Mouse (Mus musculus): Measurements from ENCODE around the gene Zfp184. TPM values are rescaled to one million over a fixed set of nuclear protein-coding genes. Genes with fewer than 3 reads are reported as not detected.
"Not testable (repeated sequence)": the region's sequence is repeated elsewhere in the genome, so short reads cannot be mapped to it uniquely, and the experiment has no call there.

The Zfp184 gene
- 10.3 and 11.5 TPM in 2 replicates for polyA plus RNA-seq (2015; fragmentation: Nextera tagmentation; extraction: Ambion mirVana)

GRCm38 (mm10) chr13:21944926-21945740, at the start of gene Zfp184:
Gene Zfp184, plus strand, starts transcription at chr13:21945094.
- H3K4me3 ChIP-seq (replicated peaks): peak within 1 kb of the TSS; percentile 81
- no peaks in the 10 kb centered on the region for H3K27me3 ChIP-seq (replicated peaks)
- peaks cover 9% of the 10 kb centered on the region for H3K36me3 ChIP-seq
- H3K9ac ChIP-seq (replicated peaks): peak within 1 kb of the TSS; percentile 67
- no peaks in the 10 kb centered on the region for H3K9me3 ChIP-seq (replicated peaks)
- ATAC-seq (ENCODE audit: low FRiP score): peak; percentile 94
- H3K4me1 ChIP-seq: peaks cover 17% of the 10 kb centered on the region
- WGBS: under 1% methylated on average over 50 of the region's 50 CpGs
- peak within 1 kb of the TSS; percentile 77 for H3K27ac ChIP-seq (replicated peaks)
- H3K4me2 ChIP-seq: peak within 1 kb of the TSS; percentile 71

- H3K36me3 ChIP-seq: no peaks in the 10 kb centered on the region
- WGBS: 6% methylated on average over 24 of the region's 24 CpGs
- H3K27me3 ChIP-seq (replicated peaks): no peaks in the 10 kb centered on the region
- H3K9me3 ChIP-seq (replicated peaks): no peaks in the 10 kb centered on the region
- peak; percentile 99 for ATAC-seq (ENCODE audit: low FRiP score)
- peak overlapping the region; percentile 69 for H3K9ac ChIP-seq (replicated peaks)
- peak overlapping the region; percentile 94 for H3K27ac ChIP-seq (replicated peaks)
- H3K4me2 ChIP-seq: peak overlapping the region; percentile 54
- peaks cover 10% of the 10 kb centered on the region for H3K4me1 ChIP-seq
- H3K4me3 ChIP-seq (replicated peaks): peak overlapping the region; percentile 60
Observed at GRCm38 (mm10) chr13:21896549-21897244, 48.2 kb upstream of the Zfp184 start.

- Histone ChIP-seq H3K27me3 (replicated peaks) (no peaks in the 10 kb centered on the region; the same call in 1 of the 2 replicates), H3K9ac (replicated peaks) (peak overlapping the region; percentile 69), H3K4me2 (peak overlapping the region; percentile 54), H3K4me1 (peaks cover 10% of the 10 kb centered on the region), H3K27ac (replicated peaks) (peak overlapping the region; percentile 94), H3K4me3 (replicated peaks) (peak overlapping the region; percentile 60), H3K36me3 (no peaks in the 10 kb centered on the region), H3K9me3 (replicated peaks) (no peaks in the 10 kb centered on the region)
- under 1% methylated on average over 11 of the region's 11 CpGs for WGBS
- ATAC-seq (ENCODE audit: low FRiP score): peak; percentile 75
Observed at GRCm38 (mm10) chr13:21897245-21897634, 47.7 kb upstream of the Zfp184 start.

GRCm38 (mm10) chr13:21900870-21901565, 43.9 kb upstream of the Zfp184 start:
- H3K27ac ChIP-seq (replicated peaks); H3K36me3 ChIP-seq; H3K9me3 ChIP-seq (replicated peaks); H3K9ac ChIP-seq (replicated peaks); H3K4me2 ChIP-seq; H3K4me3 ChIP-seq (replicated peaks); ATAC-seq (ENCODE audit: low FRiP score); H3K27me3 ChIP-seq (replicated peaks): not testable (repeated sequence)
- peaks cover 10% of the 10 kb centered on the region for H3K4me1 ChIP-seq
- WGBS: 93% methylated on average over 9 of the region's 9 CpGs

- Histone ChIP-seq H3K4me2 (no peak overlapping the region), H3K27ac (replicated peaks) (no peak overlapping the region), H3K36me3 (no peaks in the 10 kb centered on the region), H3K9ac (replicated peaks) (no peak overlapping the region), H3K4me1 (0 out of 2 replicates have a peak, but pooled peaks cover 4% of the 10 kb centered on the region), H3K9me3 (replicated peaks) (no peaks in the 10 kb centered on the region), H3K27me3 (replicated peaks) (peaks cover 4% of the 10 kb centered on the region), H3K4me3 (replicated peaks) (no peak overlapping the region)
- ATAC-seq (ENCODE audit: low FRiP score): no peak
- WGBS: 56% methylated on average over 3 of the region's 3 CpGs
Observed at GRCm38 (mm10) chr13:21903500-21903899, 41.4 kb upstream of the Zfp184 start.

GRCm38 (mm10) chr13:21904090-21904489, 40.8 kb upstream of the Zfp184 start:
- WGBS: 79% methylated on average over 4 of the region's 4 CpGs
- H3K36me3 ChIP-seq; H3K9me3 ChIP-seq (replicated peaks); H3K4me1 ChIP-seq; H3K4me2 ChIP-seq; H3K27ac ChIP-seq (replicated peaks); H3K4me3 ChIP-seq (replicated peaks); H3K9ac ChIP-seq (replicated peaks); ATAC-seq (ENCODE audit: low FRiP score); H3K27me3 ChIP-seq (replicated peaks): not testable (repeated sequence)

- no peak overlapping the region for H3K4me3 ChIP-seq (replicated peaks)
- no peak overlapping the region for H3K9ac ChIP-seq (replicated peaks)
- no peaks in the 10 kb centered on the region for H3K36me3 ChIP-seq
- peaks cover 4% of the 10 kb centered on the region for H3K27me3 ChIP-seq (replicated peaks)
- peaks cover 6% of the 10 kb centered on the region; the same call in 1 of the 2 replicates for H3K4me1 ChIP-seq
- no peaks in the 10 kb centered on the region for H3K9me3 ChIP-seq (replicated peaks)
- no peak overlapping the region for H3K27ac ChIP-seq (replicated peaks)
- 44% methylated on average over 7 of the region's 7 CpGs for WGBS
- ATAC-seq (ENCODE audit: low FRiP score): no peak
- H3K4me2 ChIP-seq: no peak overlapping the region
Observed at GRCm38 (mm10) chr13:21906301-21906700, 38.6 kb upstream of the Zfp184 start.

GRCm38 (mm10) chr13:21906946-21907806, 37.7 kb upstream of the Zfp184 start:
- Histone ChIP-seq H3K27ac (replicated peaks) (no peak overlapping the region), H3K4me3 (replicated peaks) (no peak overlapping the region; the same call in 1 of the 2 replicates), H3K4me1 (peaks cover 6% of the 10 kb centered on the region; the same call in 1 of the 2 replicates), H3K27me3 (replicated peaks) (peaks cover 4% of the 10 kb centered on the region), H3K9me3 (replicated peaks) (no peaks in the 10 kb centered on the region), H3K36me3 (no peaks in the 10 kb centered on the region), H3K9ac (replicated peaks) (no peak overlapping the region), H3K4me2 (peak overlapping the region; percentile 23)
- ATAC-seq (ENCODE audit: low FRiP score): no peak; the same call in 1 of the 2 replicates
- 12% methylated on average over 22 of the region's 22 CpGs for WGBS

- peak overlapping the region; percentile 23; the same call in 1 of the 2 replicates for H3K4me2 ChIP-seq
- not testable (repeated sequence) for H3K27me3 ChIP-seq (replicated peaks); H3K9me3 ChIP-seq (replicated peaks); H3K27ac ChIP-seq (replicated peaks); H3K4me3 ChIP-seq (replicated peaks); ATAC-seq (ENCODE audit: low FRiP score); H3K4me1 ChIP-seq; H3K9ac ChIP-seq (replicated peaks); H3K36me3 ChIP-seq
- WGBS: 18% methylated on average over 6 of the region's 6 CpGs
Observed at GRCm38 (mm10) chr13:21907807-21908155, 37.1 kb upstream of the Zfp184 start.

GRCm38 (mm10) chr13:21910735-21911134, 34.2 kb upstream of the Zfp184 start:
- Histone ChIP-seq H3K4me1 (peaks cover 10% of the 10 kb centered on the region; the same call in 1 of the 2 replicates), H3K27ac (replicated peaks) (no peak overlapping the region), H3K9me3 (replicated peaks) (no peaks in the 10 kb centered on the region), H3K27me3 (replicated peaks) (peaks cover 26% of the 10 kb centered on the region), H3K36me3 (no peaks in the 10 kb centered on the region), H3K9ac (replicated peaks) (no peak overlapping the region), H3K4me3 (replicated peaks) (peak overlapping the region; percentile 20), H3K4me2 (peak overlapping the region; percentile 44)
- no peak for ATAC-seq (ENCODE audit: low FRiP score)
- 8% methylated on average over 7 of the region's 7 CpGs for WGBS

- 0 out of 2 replicates have a peak, but pooled peaks have one; percentile 75 for ATAC-seq (ENCODE audit: low FRiP score)
- H3K9ac ChIP-seq (replicated peaks): no peak overlapping the region
- peaks cover 30% of the 10 kb centered on the region for H3K27me3 ChIP-seq (replicated peaks)
- H3K4me2 ChIP-seq: peak overlapping the region; percentile 44
- H3K36me3 ChIP-seq: no peaks in the 10 kb centered on the region
- no peaks in the 10 kb centered on the region for H3K9me3 ChIP-seq (replicated peaks)
- peaks cover 10% of the 10 kb centered on the region; the same call in 1 of the 2 replicates for H3K4me1 ChIP-seq
- H3K4me3 ChIP-seq (replicated peaks): peak overlapping the region; percentile 20
- WGBS: 5% methylated on average over 17 of the region's 17 CpGs
- no peak overlapping the region for H3K27ac ChIP-seq (replicated peaks)
Observed at GRCm38 (mm10) chr13:21911147-21911546, 33.7 kb upstream of the Zfp184 start.

Measured in neural tube, embryonic 15.5 days (tissue).